Mouse (Mus musculus) testis, postnatal 14 days (tissue): Measurements from ENCODE around the gene Hcst.
A peak's percentile ranks its signal among the peaks of the same experiment; 100 is the strongest.

ENCODE experiments used
- DNase-seq: peaks from one replicate; pipeline ENCODE4 v3.0.0; 2021; ENCODE audit warnings: low spot score

Hcst gene

DNA sequence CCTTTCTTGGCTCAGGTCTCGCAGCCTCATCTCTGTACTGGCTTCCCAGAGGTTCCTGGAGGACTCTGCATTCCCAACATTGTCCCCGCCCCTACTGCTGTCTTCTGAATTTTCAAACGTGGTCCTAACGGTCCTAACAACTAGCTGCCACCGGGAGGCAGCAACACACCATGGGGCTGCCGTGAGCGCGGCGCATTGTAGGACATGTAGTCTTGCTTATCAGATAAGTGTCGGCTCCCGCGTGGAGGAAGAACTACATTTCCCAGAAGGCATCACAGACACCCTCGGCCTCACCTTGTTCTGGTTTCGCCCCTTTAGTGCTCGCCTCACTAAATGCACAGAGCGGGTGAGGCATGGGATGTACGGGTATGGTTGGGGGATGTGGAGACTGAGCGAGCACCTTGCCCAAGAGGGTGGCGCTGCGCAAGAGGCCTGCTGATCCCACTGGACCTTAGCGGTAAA is 46.1 kb downstream of the Hcst start:
- peak; percentile 90 for DNase-seq
